Mouse (Mus musculus): ENCODE data around the gene Nat8.
"Not testable (repeated sequence)": the region's sequence is repeated elsewhere in the genome, so short reads cannot be mapped to it uniquely, and the experiment has no call there.

Nat8 gene

GRCm38 (mm10) chr6:85835104-85835503 is 3.2 kb upstream of the Nat8 start:
- not testable (repeated sequence) for DNase-seq

GRCm38 (mm10) chr6:85834504-85835100 is 2.7 kb upstream of the Nat8 start:
- not testable (repeated sequence) for DNase-seq

GRCm38 (mm10) chr6:85829462-85829861 is 2.4 kb downstream of the Nat8 start:
- no peak for DNase-seq

- DNase-seq: no peak
Measured at GRCm38 (mm10) chr6:85825886-85826285, 6.0 kb downstream of the Nat8 start.

GRCm38 (mm10) chr6:85823382-85824090 is 8.3 kb downstream of the Nat8 start:
- DNase-seq: no peak

GRCm38 (mm10) chr6:85822286-85822685 is 9.6 kb downstream of the Nat8 start:
- no peak for DNase-seq

- DNase-seq: no peak
Measured at GRCm38 (mm10) chr6:85820837-85821236, 11.0 kb downstream of the Nat8 start, which contains the start of the genes Nat8f6 and Nat8f5. TSS of gene Nat8f6 (minus strand) at chr6:85820954. TSS of gene Nat8f5 (minus strand) at chr6:85820972.

- no peak for DNase-seq
Measured at GRCm38 (mm10) chr6:85818338-85818737, 13.5 kb downstream of the Nat8 start.

GRCm38 (mm10) chr6:85813339-85813738 is 18.5 kb downstream of the Nat8 start:
- DNase-seq: no peak

- DNase-seq: not testable (repeated sequence)
Measured at GRCm38 (mm10) chr6:85810942-85811537, 20.8 kb downstream of the Nat8 start.

GRCm38 (mm10) chr6:85810514-85810913 is 21.4 kb downstream of the Nat8 start:
- DNase-seq: not testable (repeated sequence)

GRCm38 (mm10) chr6:85809784-85810183 is 22.1 kb downstream of the Nat8 start:
- DNase-seq: not testable (repeated sequence)

- not testable (repeated sequence) for DNase-seq
Measured at GRCm38 (mm10) chr6:85803180-85803579, 28.7 kb downstream of the Nat8 start.

Measured in right cerebral cortex, postnatal 14 days (tissue).